Comparison of ENCODE assay signal across 10 mouse cellular contexts in the genomic region with DNA sequence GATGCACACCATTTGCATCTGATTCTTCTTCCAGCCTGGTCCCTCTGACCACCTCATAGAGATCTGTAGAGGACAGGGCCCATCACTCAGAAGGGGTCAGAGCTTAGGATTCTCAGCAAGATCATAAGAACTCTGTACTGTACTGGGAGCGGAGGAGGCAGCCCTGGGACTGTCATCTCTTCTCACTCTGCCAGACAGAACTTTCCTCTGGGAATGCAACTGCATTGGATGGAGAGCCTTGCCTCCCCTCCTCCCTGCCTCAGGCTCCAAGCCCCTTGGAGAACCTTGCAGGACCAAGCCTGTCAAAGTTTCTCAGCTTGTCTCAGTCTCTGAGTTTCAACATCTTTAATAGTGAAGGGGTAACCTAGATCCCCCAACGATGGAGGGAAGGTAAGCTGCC. TPM values are rescaled to one million over a fixed set of nuclear protein-coding genes. Genes with fewer than 3 reads are reported as not detected.
DNase-seq lines count a peak whose midpoint lies in the region; ATAC-seq and TF ChIP-seq lines count a peak whose summit lies in the region.
"Had no signal": no experiment of that assay in that cellular context is flagged by ENCODE, and none has a peak within 500 bp of the region (broad histone marks: within the 10 kb centered on the region; RNA-seq: fewer than 3 reads in every experiment).

No protein-coding gene starts in this region.

- ATAC-seq in heart, embryonic 11.5 days (replicated peaks; ENCODE audit: insufficient number of reproducible peaks, low FRiP score, low TSS enrichment) = no peak
- no peak; the same call in 1 of the 2 replicates for ATAC-seq in limb, embryonic 13.5 days (ENCODE audit: low FRiP score, low read depth)
- no peak for ATAC-seq in stomach, postnatal 0 days (ENCODE audit: low FRiP score, low TSS enrichment)
- ATAC-seq in inflammation-experienced regulatory T-cells, adult 6 months = no peak

- no peaks in the 10 kb centered on the region for H3K36me3 ChIP-seq in heart, embryonic 11.5 days (ENCODE audit: control insufficient read depth, insufficient read depth, low read length)
- no peaks in the 10 kb centered on the region for H3K36me3 ChIP-seq in limb, embryonic 13.5 days
- H3K36me3 ChIP-seq in stomach, postnatal 0 days (ENCODE audit: control insufficient read depth, insufficient read depth, low read length) = no peaks in the 10 kb centered on the region

- no peaks in the 10 kb centered on the region for H3K9me3 ChIP-seq in heart, embryonic 11.5 days (replicated peaks; ENCODE audit: control insufficient read depth, low read length)
- no peaks in the 10 kb centered on the region for H3K9me3 ChIP-seq in limb, embryonic 13.5 days
- H3K9me3 ChIP-seq in stomach, postnatal 0 days (ENCODE audit: control insufficient read depth, low read length) = no peaks in the 10 kb centered on the region

- intact Hi-C loops in gastrocnemius, postnatal 36 days (cut with DNase I) = no loop called here

- no peak for DNase-seq in heart, adult 8-10 months (ENCODE audit: low spot score)
- DNase-seq in right cerebral cortex, adult 18-20 months = peak; percentile 31
- DNase-seq in right cerebral cortex, adult 2 months (ENCODE audit: low spot score in 2 of 2) = no peak
- DNase-seq in stomach, postnatal 0 days (ENCODE audit: low spot score) = no peak
- no peak for DNase-seq in gastrocnemius, postnatal 36 days
- DNase-seq: cerebellum, adult 9-10 months had no signal

- peaks cover 10% of the 10 kb centered on the region for H3K27me3 ChIP-seq in heart, embryonic 11.5 days (ENCODE audit: control insufficient read depth, insufficient read depth, low read length)
- H3K27me3 ChIP-seq in limb, embryonic 13.5 days = peaks cover 60% of the 10 kb centered on the region
- no peaks in the 10 kb centered on the region for H3K27me3 ChIP-seq in stomach, postnatal 0 days (ENCODE audit: control insufficient read depth, insufficient read depth, low read length)

- no peak overlapping the region for H3K27ac ChIP-seq in heart, embryonic 11.5 days (ENCODE audit: low read depth, low read length)
- no peak overlapping the region for H3K27ac ChIP-seq in limb, embryonic 13.5 days
- H3K27ac ChIP-seq in stomach, postnatal 0 days (replicated peaks) = no peak overlapping the region

- no peak for TF ChIP-seq CTCF in stomach, postnatal 0 days (IDR thresholded peaks at IDR 0.05; ENCODE audit: low read depth)

- no peak overlapping the region for H3K9ac ChIP-seq in heart, embryonic 11.5 days (ENCODE audit: low read depth, low read length)
- no peak overlapping the region; the same call in 1 of the 2 replicates for H3K9ac ChIP-seq in limb, embryonic 13.5 days
- H3K9ac ChIP-seq in stomach, postnatal 0 days (ENCODE audit: low read length) = no peak overlapping the region

- TF ChIP-seq EP300 in stomach, postnatal 0 days (optimal IDR thresholded peaks at IDR 0.05) = no peak

- WGBS in heart, embryonic 11.5 days (ENCODE audit: insufficient replicate concordance) = 47% methylated on average over 2 of the region's 2 CpGs
- 35% methylated on average over 2 of the region's 2 CpGs for whole genome bisulfite sequencing in limb, embryonic 13.5 days
- WGBS in stomach, postnatal 0 days = 54% methylated on average over 2 of the region's 2 CpGs

- H3K4me2 ChIP-seq in heart, embryonic 11.5 days = peak overlapping the region; percentile 93
- peak overlapping the region; percentile 80 for H3K4me2 ChIP-seq in limb, embryonic 13.5 days (replicated peaks)
- peak overlapping the region; percentile 60; the same call in 1 of the 2 replicates for H3K4me2 ChIP-seq in stomach, postnatal 0 days (replicated peaks; ENCODE audit: low read depth)

- H3K4me3 ChIP-seq in heart, embryonic 11.5 days (ENCODE audit: low read depth, low read length) = peak overlapping the region; percentile 51
- H3K4me3 ChIP-seq in limb, embryonic 13.5 days = peak overlapping the region; percentile 44
- H3K4me3 ChIP-seq in stomach, postnatal 0 days (ENCODE audit: low read depth, low read length) = no peak overlapping the region; the same call in 1 of the 2 replicates

- H3K4me1 ChIP-seq in heart, embryonic 11.5 days (ENCODE audit: control insufficient read depth, insufficient read depth, low read length) = peaks cover 3% of the 10 kb centered on the region
- peaks cover 29% of the 10 kb centered on the region for H3K4me1 ChIP-seq in limb, embryonic 13.5 days
- H3K4me1 ChIP-seq in stomach, postnatal 0 days (replicated peaks; ENCODE audit: control insufficient read depth, insufficient read depth) = no peaks in the 10 kb centered on the region

RNA-seq across cellular contexts. Expression of a gene that starts 1.4 kb away (rescaled TPM):
- polyA plus RNA-seq in heart, embryonic 11.5 days (2014; fragmentation: Nextera tagmentation; extraction: Ambion mirVana) = 39.7 and 45.1 TPM in 2 replicates
- 1 to 10 TPM; 1.3 to 2.6 (median 2.1) TPM for total RNA-seq in heart, adult 8-10 months (2022)
- polyA plus RNA-seq in limb, embryonic 13.5 days (2015; fragmentation: Nextera tagmentation; extraction: Ambion mirVana) = 38.4 and 40.0 TPM in 2 replicates
- polyA plus RNA-seq in stomach, postnatal 0 days (2015; fragmentation: Nextera tagmentation; extraction: Ambion mirVana) = 5.9 TPM in 2 replicates
- total RNA-seq in gastrocnemius, postnatal 36 days (2021) = 1 to 10 TPM in 1 of 2 experiments, under 1 TPM in 1; 0.64 to 1.5 TPM
- polyA plus RNA-seq in inflammation-experienced regulatory T-cells, adult 6 months (2017; shearing (Covaris generic)) = not detected
- polyA plus RNA-seq: C2C12 had no signal
